Mouse (Mus musculus) kidney, postnatal 25 days (tissue): ENCODE data around the gene Olfr178.

Source experiments
- DNase-seq, 2 experiments: peaks; one replicate each; pipeline ENCODE4 v3.0.0; 2021; ENCODE audit warnings: mixed read lengths in 2 of 2

The Olfr178 gene

GRCm38 (mm10) chr16:58891963-58892362 lies at the start of gene Olfr178:
Gene Olfr178 (minus strand): TSS chr16:58892063.
- DNase-seq, result no peak

- no peak for DNase-seq
Measured at GRCm38 (mm10) chr16:58929292-58929691, 37.4 kb upstream of the Olfr178 start, which contains the start of gene Olfr180. Gene Olfr180 (minus strand): TSS chr16:58929392.

GRCm38 (mm10) chr16:58928655-58929054 lies 36.8 kb upstream of the Olfr178 start, which contains the start of gene Olfr181:
Gene Olfr181 (minus strand): TSS chr16:58928755.
- DNase-seq, result no peak

GRCm38 (mm10) chr16:58884416-58884815 lies 7.4 kb downstream of the Olfr178 start:
- no peak for DNase-seq

- DNase-seq, result no peak
Measured at GRCm38 (mm10) chr16:58874668-58875067, 17.2 kb downstream of the Olfr178 start, which contains the start of gene Olfr177. Gene Olfr177 (minus strand): TSS chr16:58874768.

- DNase-seq, result no peak
Measured at GRCm38 (mm10) chr16:58861479-58861878, 30.4 kb downstream of the Olfr178 start.

- no peak for DNase-seq
Measured at GRCm38 (mm10) chr16:58860032-58860737, 31.7 kb downstream of the Olfr178 start.
